Mouse (Mus musculus) myocyte (in vitro differentiated cells): ENCODE data around the gene Fkbpl.

Source experiments
- CEBPB ChIP-seq: IDR thresholded peaks from 2 replicates; pipeline ENCODE4 v1.6.1; 2011; ENCODE audit warnings: mild to moderate bottlenecking, moderate library complexity; ENCODE audit not compliant: poor library complexity, insufficient read depth, severe bottlenecking
- E2F4 ChIP-seq: IDR thresholded peaks from one replicate; pipeline ENCODE4 v1.6.1; 2011; ENCODE audit warnings: mild to moderate bottlenecking, control low read depth, moderate library complexity; ENCODE audit not compliant: insufficient read depth
- MAX ChIP-seq: IDR thresholded peaks from one replicate; pipeline ENCODE4 v1.6.1; 2011; ENCODE audit warnings: low read depth, mild to moderate bottlenecking, control low read depth
- POLR2A ChIP-seq: IDR thresholded peaks from one replicate; pipeline ENCODE4 v1.6.1; 2011; ENCODE audit warnings: low read depth, mild to moderate bottlenecking, control low read depth, moderate library complexity; ENCODE audit not compliant: insufficient read length
- REST ChIP-seq: IDR thresholded peaks from one replicate; pipeline ENCODE4 v1.6.1; 2011; ENCODE audit warnings: mild to moderate bottlenecking, control low read depth, moderate library complexity; ENCODE audit not compliant: insufficient read depth, insufficient read length
- TCF12 ChIP-seq: IDR thresholded peaks from one replicate; pipeline ENCODE4 v1.6.1; 2011; ENCODE audit warnings: mild to moderate bottlenecking, control low read depth; ENCODE audit not compliant: poor library complexity, insufficient read depth, severe bottlenecking
- USF1 ChIP-seq: IDR thresholded peaks from one replicate; pipeline ENCODE4 v1.6.1; 2011; ENCODE audit warnings: low read depth, mild to moderate bottlenecking, control low read depth, moderate library complexity

GRCm38 (mm10) chr17:34657271-34657670 lies 12.7 kb downstream of the Fkbpl start:
- TF ChIP-seq POLR2A (no peak), CEBPB (no peak), REST (no peak), MAX (no peak), TCF12 (no peak), USF1 (no peak), E2F4 (no peak)
